Mouse (Mus musculus) right cerebral cortex, postnatal 4 days (tissue): ENCODE measurements around the gene 9430097D07Rik.

Source experiments
- DNase-seq: peaks from one replicate; pipeline ENCODE4 v3.0.0-alpha.2; 2022

9430097D07Rik gene

GRCm38 (mm10) chr2:32533163-32533562, 42.3 kb downstream of the 9430097D07Rik start:
- no peak for DNase-seq

GRCm38 (mm10) chr2:32530479-32530878, 45.0 kb downstream of the 9430097D07Rik start:
- no peak for DNase-seq

GRCm38 (mm10) chr2:32528326-32528725, 47.2 kb downstream of the 9430097D07Rik start:
- DNase-seq, result no peak

- no peak for DNase-seq
Observed at GRCm38 (mm10) chr2:32527468-32527966, 48.0 kb downstream of the 9430097D07Rik start.

- no peak for DNase-seq
Observed at GRCm38 (mm10) chr2:32525816-32526215, 49.7 kb downstream of the 9430097D07Rik start.

GRCm38 (mm10) chr2:32524536-32525031, 50.9 kb downstream of the 9430097D07Rik start:
- DNase-seq, result no peak
